Mouse (Mus musculus): ENCODE data around the gene Tmem210. TPM values are rescaled to one million over a fixed set of nuclear protein-coding genes. Genes with fewer than 3 reads are reported as not detected.

Gene Tmem210
- total RNA-seq, 1 experiment from 2014 or later = not detected

Other genes starting within 250 kb of the Tmem210 start
- 49.8 and 51.3 TPM in 2 replicates for gene Nsmf, start 233.8 kb upstream of the Tmem210 start, total RNA-seq (2021)
- 2.1 TPM in 1 of 2 replicates, not detected in the other for gene Entpd8, start 207.8 kb upstream of the Tmem210 start, total RNA-seq (2021)
- not detected in 2 replicates for gene Noxa1, start 193.0 kb upstream of the Tmem210 start, total RNA-seq (2021)
- gene Nrarp, start 107.4 kb upstream of the Tmem210 start, total RNA-seq (2021) = 2.2 and 4.0 TPM in 2 replicates
- 28.1 and 33.9 TPM in 2 replicates for gene Tor4a, start 91.3 kb upstream of the Tmem210 start, total RNA-seq (2021)
- 61.8 and 66.9 TPM in 2 replicates for gene Nelfb, start 76.7 kb upstream of the Tmem210 start, total RNA-seq (2021)
- gene Stpg3, start 73.5 kb upstream of the Tmem210 start, total RNA-seq (2021) = not detected in 2 replicates
- 0.46 TPM in 1 of 2 replicates, not detected in the other for gene Fam166a, start 69.4 kb upstream of the Tmem210 start, total RNA-seq (2021)
- gene Tubb4b, start 63.4 kb upstream of the Tmem210 start, total RNA-seq (2021) = 247 and 303 TPM in 2 replicates
- not detected in 2 replicates for gene Slc34a3, start 53.8 kb upstream of the Tmem210 start, total RNA-seq (2021)
- not detected in 2 replicates for gene Rnf224, start 51.4 kb upstream of the Tmem210 start, total RNA-seq (2021)
- 7.4 and 7.9 TPM in 2 replicates for gene Rnf208, start 45.9 kb upstream of the Tmem210 start, total RNA-seq (2021)
- not detected in 2 replicates for gene Cysrt1, start 45.7 kb upstream of the Tmem210 start, total RNA-seq (2021)
- gene AL732309.1, start 41.3 kb upstream of the Tmem210 start, total RNA-seq (2021) = 3.5 and 8.1 TPM in 2 replicates
- gene Tmem203, start 32.7 kb upstream of the Tmem210 start, total RNA-seq (2021) = 32.3 and 48.8 TPM in 2 replicates
- 10.0 and 10.7 TPM in 2 replicates for gene Tprn, start 25.5 kb upstream of the Tmem210 start, total RNA-seq (2021)
- 35.1 and 47.7 TPM in 2 replicates for gene Ssna1, start 15.7 kb upstream of the Tmem210 start, total RNA-seq (2021)
- 70.9 and 95.1 TPM in 2 replicates for gene Anapc2, start 15.7 kb upstream of the Tmem210 start, total RNA-seq (2021)
- gene Lrrc26, start 1.8 kb downstream of the Tmem210 start, total RNA-seq (2021) = not detected in 2 replicates
- 9.0 and 12.6 TPM in 2 replicates for gene Grin1, start 31.0 kb downstream of the Tmem210 start, total RNA-seq (2021)
- gene Man1b1, start 44.2 kb downstream of the Tmem210 start, total RNA-seq (2021) = 53.6 and 57.9 TPM in 2 replicates
- gene Dpp7, start 68.2 kb downstream of the Tmem210 start, total RNA-seq (2021) = 24.6 and 31.8 TPM in 2 replicates
- 10.7 and 18.8 TPM in 2 replicates for gene Uap1l1, start 77.5 kb downstream of the Tmem210 start, total RNA-seq (2021)
- 1.6 and 2.1 TPM in 2 replicates for gene Sapcd2, start 84.2 kb downstream of the Tmem210 start, total RNA-seq (2021)
- gene Entpd2, start 107.7 kb downstream of the Tmem210 start, total RNA-seq (2021) = 2.4 and 3.7 TPM in 2 replicates
- 120 and 134 TPM in 2 replicates for gene Npdc1, start 111.2 kb downstream of the Tmem210 start, total RNA-seq (2021)
- not detected in 2 replicates for gene Fut7, start 135.1 kb downstream of the Tmem210 start, total RNA-seq (2021)
- gene Abca2, start 140.6 kb downstream of the Tmem210 start, total RNA-seq (2021) = 24.9 and 40.5 TPM in 2 replicates
- gene Clic3, start 168.7 kb downstream of the Tmem210 start, total RNA-seq (2021) = not detected in 2 replicates
- 32.6 and 41.0 TPM in 2 replicates for gene Paxx, start 172.9 kb downstream of the Tmem210 start, total RNA-seq (2021)
- gene Ptgds, start 181.9 kb downstream of the Tmem210 start, total RNA-seq (2021) = 3.6 and 3.8 TPM in 2 replicates
- not detected in 2 replicates for gene Lcn12, start 205.8 kb downstream of the Tmem210 start, total RNA-seq (2021)
- 99.9 and 103 TPM in 2 replicates for gene Fbxw5, start 212.6 kb downstream of the Tmem210 start, total RNA-seq (2021)
- gene C8g, start 213.6 kb downstream of the Tmem210 start, total RNA-seq (2021) = 1.7 and 3.3 TPM in 2 replicates

All from adrenal gland, postnatal 25 days (tissue).